Mouse (Mus musculus) retina, embryonic 14.5 days (tissue): ENCODE measurements around the gene Gm21677.
"Not testable (repeated sequence)": the region's sequence is repeated elsewhere in the genome, so short reads cannot be mapped to it uniquely, and the experiment has no call there.

Experiments used
- DNase-seq: peaks from one replicate; pipeline ENCODE4 v3.0.0-alpha.2; 2015; ENCODE audit warnings: low spot score

Gene Gm21677

GRCm38 (mm10) chrY:3306349-3306748 is at the start of gene Gm21677:
TSS of gene Gm21677 (minus strand) at chrY:3306449.
- not testable (repeated sequence) for DNase-seq

GRCm38 (mm10) chrY:3345229-3345628 is 39.0 kb upstream of the Gm21677 start, which contains the start of gene Gm21693:
TSS of gene Gm21693 (minus strand) at chrY:3345329.
- DNase-seq, result not testable (repeated sequence)

GRCm38 (mm10) chrY:3340661-3341060 is 34.4 kb upstream of the Gm21677 start:
- not testable (repeated sequence) for DNase-seq
